Mouse (Mus musculus) heart, postnatal 14 days (tissue): ENCODE results near the gene Gm49398. TPM values are rescaled to one million over a fixed set of nuclear protein-coding genes. Genes with fewer than 3 reads are reported as not detected.

Experiments
- DNase-seq, 2 experiments: peaks; one replicate each; pipeline ENCODE4 v3.0.0; 2021 to 2022
- intact Hi-C: fragments of 180-260 bp; cut with DNase I; formaldehyde crosslinking; loops from one replicate; pipeline ENCODE4 v1.15.1; 2025
- long read RNA-seq, 2 experiments: library from polyadenylated mRNA; stranded (forward); transcript quantifications; one replicate each; pipeline ENCODE4 v2.0.0; 2021
- microRNA-seq, 2 experiments: library from miRNA; unstranded; fragments of <30 nt; microRNA quantifications; one replicate each; pipeline ENCODE4 v1.2.0; 2021 to 2022
- total RNA-seq, 2 experiments: library from RNA; stranded (reverse); gene quantifications; 2 replicates each; pipeline ENCODE4 v1.2.3; 2021

Gm49398 gene
- total RNA-seq, result not detected
- long read RNA-seq, experiment 1, result 0 reads
- long read RNA-seq, experiment 2, result 0 reads

DNA sequence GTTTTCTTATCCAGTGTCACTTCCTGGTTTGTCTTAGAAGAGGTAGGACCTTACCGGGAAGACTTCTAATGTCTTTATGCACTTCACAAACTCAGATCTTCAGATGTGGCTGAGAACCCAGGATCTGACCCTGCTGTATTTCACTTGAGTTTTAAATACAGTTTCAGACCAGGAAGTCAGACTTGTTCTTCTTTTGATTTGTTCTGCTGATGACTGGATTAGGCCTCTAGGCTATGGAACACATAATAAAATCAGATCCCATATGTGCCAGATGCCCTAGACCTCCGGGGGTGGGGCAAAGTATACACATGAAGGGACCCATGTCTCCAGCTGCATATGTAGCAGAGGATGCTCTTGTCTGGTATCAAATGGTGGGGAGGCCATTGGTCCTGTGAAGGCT, at the start of gene Gm49398:
TSS of gene Gm49398 (minus strand) at position 101 of the 400 bp plus-strand sequence.
- intact Hi-C loops, result no loop called here
- DNase-seq, result no peak

DNA sequence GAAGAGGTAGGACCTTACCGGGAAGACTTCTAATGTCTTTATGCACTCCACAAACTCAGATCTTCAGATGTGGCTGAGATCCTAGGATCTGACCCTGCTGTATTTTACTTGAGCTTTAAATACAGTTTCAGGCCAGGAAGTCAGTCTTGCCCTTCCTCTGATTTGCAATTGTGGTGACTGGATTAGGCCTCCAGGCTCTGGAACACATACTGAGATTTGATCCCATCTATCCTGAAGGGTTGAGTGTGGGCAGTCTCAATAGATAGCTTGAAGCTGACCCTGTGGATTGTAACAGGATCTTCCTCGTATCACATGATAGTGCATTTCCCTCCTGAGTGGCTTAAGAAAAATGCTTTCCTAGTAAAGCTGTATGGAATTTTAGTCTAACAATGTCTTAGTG, 33.4 kb downstream of the Gm49398 start, which contains the start of gene Cts8:
TSS of gene Cts8 (minus strand) at position 101 of the 400 bp plus-strand sequence.
- intact Hi-C loops, result no loop called here
- no peak for DNase-seq

DNA sequence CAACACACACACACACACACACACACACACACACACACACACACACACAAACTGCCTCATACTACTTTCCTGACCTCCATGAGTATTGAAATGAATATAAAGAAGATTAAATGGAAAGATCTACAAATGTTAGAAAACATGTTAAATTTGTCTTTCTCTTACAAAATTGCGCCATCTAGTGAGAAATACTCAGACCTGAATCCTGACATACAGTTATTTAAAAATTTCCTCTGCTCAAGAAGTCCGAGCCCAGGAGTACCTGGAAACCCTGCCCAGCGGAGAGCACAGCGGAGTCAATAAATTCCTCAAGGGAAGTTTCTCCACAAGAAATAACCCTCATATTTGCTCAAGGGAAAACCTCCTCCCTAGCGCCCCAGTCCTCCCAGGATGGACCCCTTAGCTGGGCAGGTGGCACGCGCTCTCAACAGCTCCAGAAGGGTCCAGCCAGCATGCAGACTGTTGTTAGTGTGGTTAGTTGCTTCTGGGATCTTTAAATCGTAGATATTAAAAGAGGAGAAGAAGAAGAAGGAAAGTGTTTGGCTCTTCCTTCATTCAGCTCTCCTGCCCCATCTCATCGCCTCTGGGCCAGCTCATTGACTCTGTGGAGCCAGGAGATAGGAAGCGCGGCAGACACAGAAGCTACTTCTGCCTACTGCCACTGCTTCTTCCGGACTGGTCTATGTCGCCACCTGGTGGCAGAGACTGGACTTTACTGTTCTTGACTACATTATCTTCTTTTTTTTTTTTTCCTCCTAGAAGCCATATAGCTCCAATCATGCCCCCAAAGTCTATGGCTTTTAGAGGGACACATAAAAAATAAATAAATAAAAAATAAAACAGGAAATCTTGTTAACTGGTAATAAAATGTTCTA, 47.3 kb downstream of the Gm49398 start:
- peak; percentile 58 to 63 for DNase-seq
- intact Hi-C loops, result loop anchor here (2.0 to 5.0 kb wide), 2 partner anchors 414 to 483 kb away; no protein-coding TSS in a partner anchor

DNA sequence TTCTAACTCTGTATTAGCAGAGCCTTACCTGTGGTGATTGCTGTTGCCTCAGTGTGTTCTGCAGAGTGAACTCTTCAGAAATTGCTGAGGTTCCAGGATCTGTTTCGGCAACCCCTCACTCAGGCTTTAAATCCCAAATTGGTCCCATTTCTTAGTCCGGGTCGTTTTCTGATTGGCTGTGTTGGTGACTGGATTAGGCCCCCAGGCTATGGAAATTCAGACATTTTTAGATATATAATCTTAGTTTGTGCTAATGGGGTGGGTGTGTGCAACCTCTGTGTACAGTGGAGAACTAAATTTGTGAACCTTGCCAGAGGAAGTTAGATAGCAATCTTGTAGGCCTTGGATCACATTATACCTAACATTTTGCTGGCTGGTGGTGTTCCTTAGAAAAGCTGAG, 85.3 kb downstream of the Gm49398 start, which contains the start of gene Cts6:
TSS of gene Cts6 (minus strand) at position 101 of the 400 bp plus-strand sequence.
- intact Hi-C loops, result no loop called here
- no peak for DNase-seq

Small RNAs within 50 kb of the gene (microRNA-seq; reads per million reads assigned to microRNA genes)
- gene Gm27704, result 0 reads per million in 2 experiments

Other genes with a start within 250 kb of the Gm49398 start
- gene Ctsq, start 248.2 kb downstream of the Gm49398 start, total RNA-seq, result not detected
- gene Ctsr, start 124.6 kb downstream of the Gm49398 start, total RNA-seq, result not detected
- not detected for gene Cts6, start 85.4 kb downstream of the Gm49398 start, total RNA-seq
- not detected for gene Cts8, start 33.5 kb downstream of the Gm49398 start, total RNA-seq
- not detected for gene Cts7, start 69.4 kb upstream of the Gm49398 start, total RNA-seq